Mouse (Mus musculus): ENCODE measurements at regions not wholly inside any gene's neighbourhood (a gene's known extent, or its start where the extent isn't known, plus 50 kb on each side); places are given as distances from the start of the nearest gene placed in this dataset.

DNA sequence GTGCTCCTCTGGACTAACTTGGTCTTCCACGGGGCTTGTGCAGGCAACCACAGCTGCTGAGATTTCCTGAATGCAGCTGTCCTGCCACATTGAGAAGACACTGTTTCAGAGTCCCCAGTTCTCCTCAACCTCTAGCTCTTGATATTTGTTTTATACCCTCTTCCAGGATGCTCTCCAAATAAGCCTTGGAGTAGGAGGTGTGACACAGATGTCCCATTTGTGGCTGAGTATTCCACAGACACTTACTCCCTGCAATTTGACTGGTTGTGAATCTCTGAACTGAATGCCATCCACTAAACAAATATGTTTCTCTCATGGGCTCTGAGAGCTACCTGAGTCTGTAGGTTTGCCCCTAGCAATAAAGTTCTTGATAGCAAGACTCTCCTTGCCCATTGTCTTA is 140.5 kb upstream of the Nckap5 start:
- TF ChIP-seq CTCF (IDR thresholded peaks at IDR 0.05; ENCODE audit: low read depth, low read length) (no peak), POLR2A (IDR thresholded peaks at IDR 0.05; ENCODE audit: borderline replicate concordance, low read depth, low read length) (no peak)
